Mouse (Mus musculus) lung, adult 2 months (tissue): Measurements from ENCODE around the gene Cdk14.

Experiments used
- CTCF ChIP-seq: fragments of 200-500 bp; IDR thresholded peaks from 2 replicates; pipeline ENCODE4 v1.5.1; 2011; ENCODE audit warnings: mild to moderate bottlenecking, low read length, control low read depth; ENCODE audit not compliant: insufficient read depth
- POLR2A ChIP-seq: fragments of 200-500 bp; IDR thresholded peaks from 2 replicates; pipeline ENCODE4 v1.6.1; 2011; ENCODE audit warnings: low read depth, mild to moderate bottlenecking, control low read depth, low read length, borderline replicate concordance; ENCODE audit errors: extremely low read depth

GRCm38 (mm10) chr5:5241088-5241487 is 179.0 kb downstream of the Cdk14 start:
- TF ChIP-seq CTCF (no peak), POLR2A (no peak)
